Mouse (Mus musculus) adrenal gland, adult 8-10 months (tissue): Measurements from ENCODE around the gene Stk19. TPM values are rescaled to one million over a fixed set of nuclear protein-coding genes. Genes with fewer than 3 reads are reported as not detected.

Source experiments
- DNase-seq: peaks from one replicate; pipeline ENCODE4 v3.0.0; 2022
- total RNA-seq, 4 experiments: library from RNA; stranded (reverse); gene quantifications; 2 replicates each; pipeline ENCODE4 v1.2.4; 2022

Stk19 gene
- total RNA-seq, result 10 to 100 TPM; 43.2 to 75.9 (median 64.6) TPM

GRCm38 (mm10) chr17:34836856-34837221 lies at the start of gene Stk19, which contains the start of gene Dxo:
Gene Stk19 (minus strand): TSS chr17:34836945.
Gene Dxo (plus strand): TSS chr17:34837019.
- peak; percentile 96 for DNase-seq

GRCm38 (mm10) chr17:34885615-34886014 lies 48.9 kb upstream of the Stk19 start:
- no peak for DNase-seq

- no peak for DNase-seq
These were observed 48.0 kb upstream of the Stk19 start for GRCm38 (mm10) chr17:34884704-34885103.

- DNase-seq, result no peak
These were observed 46.6 kb upstream of the Stk19 start for GRCm38 (mm10) chr17:34883332-34883731.

GRCm38 (mm10) chr17:34881683-34882310 lies 45.1 kb upstream of the Stk19 start, which contains the start of gene Gm20547:
Gene Gm20547 (minus strand): TSS chr17:34882042.
- no peak for DNase-seq

GRCm38 (mm10) chr17:34881166-34881565 lies 44.4 kb upstream of the Stk19 start:
- DNase-seq, result no peak

- no peak for DNase-seq
These were observed 42.7 kb upstream of the Stk19 start, which contains the start of gene Zbtb12 for GRCm38 (mm10) chr17:34879336-34879879. Gene Zbtb12 (plus strand): TSS chr17:34879483.

- no peak for DNase-seq
These were observed 37.6 kb upstream of the Stk19 start for GRCm38 (mm10) chr17:34874321-34874720.

GRCm38 (mm10) chr17:34865981-34866380 lies 29.2 kb upstream of the Stk19 start:
- no peak for DNase-seq

- DNase-seq, result no peak
These were observed 25.8 kb upstream of the Stk19 start, which contains the start of gene Cfb for GRCm38 (mm10) chr17:34862416-34863081. Gene Cfb (minus strand): TSS chr17:34862518.

GRCm38 (mm10) chr17:34861704-34862415 lies 25.1 kb upstream of the Stk19 start:
- DNase-seq, result no peak

- no peak for DNase-seq
These were observed 23.8 kb upstream of the Stk19 start for GRCm38 (mm10) chr17:34860514-34860913.

- DNase-seq, result no peak
These were observed 21.9 kb upstream of the Stk19 start for GRCm38 (mm10) chr17:34858670-34859069.

GRCm38 (mm10) chr17:34855825-34856224 lies 19.1 kb upstream of the Stk19 start:
- no peak for DNase-seq

- no peak for DNase-seq
These were observed 18.0 kb upstream of the Stk19 start for GRCm38 (mm10) chr17:34854761-34855160.

GRCm38 (mm10) chr17:34853511-34853910 lies 16.8 kb upstream of the Stk19 start:
- DNase-seq, result no peak

- no peak for DNase-seq
These were observed 13.9 kb upstream of the Stk19 start for GRCm38 (mm10) chr17:34850517-34851125.

- DNase-seq, result peak; percentile 97
These were observed 13.2 kb upstream of the Stk19 start, which contains the start of the genes Skiv2l and Nelfe for GRCm38 (mm10) chr17:34849722-34850516. Gene Skiv2l (minus strand): TSS chr17:34850210. Gene Nelfe (plus strand): TSS chr17:34850391.

- no peak for DNase-seq
These were observed 10.9 kb upstream of the Stk19 start for GRCm38 (mm10) chr17:34847615-34848014.

GRCm38 (mm10) chr17:34847192-34847591 lies 10.4 kb upstream of the Stk19 start:
- DNase-seq, result no peak

GRCm38 (mm10) chr17:34844884-34845283 lies 8.1 kb upstream of the Stk19 start:
- DNase-seq, result no peak
